Mouse (Mus musculus): ENCODE data around the gene Etv1. TPM values are rescaled to one million over a fixed set of nuclear protein-coding genes. Genes with fewer than 3 reads are reported as not detected.

The Etv1 gene
- polyA plus RNA-seq, 1 experiment from 2014 or later = 42.1 TPM

- no peaks in the 10 kb centered on the region for H3K27me3 ChIP-seq (ENCODE audit: control insufficient read depth, insufficient read depth, low read length)
- ATAC-seq (ENCODE audit: insufficient read depth, low FRiP score) = no peak
Observed at GRCm38 (mm10) chr12:38793697-38794096, 14.5 kb downstream of the Etv1 start.

GRCm38 (mm10) chr12:38807031-38807430, 27.9 kb downstream of the Etv1 start:
- H3K9ac ChIP-seq (ENCODE audit: low read length) = no peak overlapping the region
- H3K4me1 ChIP-seq (ENCODE audit: control insufficient read depth, insufficient read depth, low read length) = no peaks in the 10 kb centered on the region
- ATAC-seq (ENCODE audit: insufficient read depth, low FRiP score) = no peak
- no peak overlapping the region for H3K4me2 ChIP-seq (ENCODE audit: low read depth, low read length)
- WGBS = 73% methylated on average over 5 of the region's 5 CpGs
- no peak overlapping the region for H3K4me3 ChIP-seq (replicated peaks; ENCODE audit: low read length)
- no peaks in the 10 kb centered on the region for H3K9me3 ChIP-seq (replicated peaks; ENCODE audit: control insufficient read depth, low read length)
- no peaks in the 10 kb centered on the region for H3K36me3 ChIP-seq (ENCODE audit: control insufficient read depth, insufficient read depth, low read length)
- H3K27me3 ChIP-seq (ENCODE audit: control insufficient read depth, insufficient read depth, low read length) = no peaks in the 10 kb centered on the region
- H3K27ac ChIP-seq (ENCODE audit: low read length) = no peak overlapping the region

More at GRCm38 (mm10) chr12:38793697-38794096, 14.5 kb downstream of the Etv1 start:
- Histone ChIP-seq H3K9ac (ENCODE audit: low read length) (no peak overlapping the region), H3K4me3 (replicated peaks; ENCODE audit: low read length) (no peak overlapping the region), H3K9me3 (replicated peaks; ENCODE audit: control insufficient read depth, low read length) (no peaks in the 10 kb centered on the region), H3K36me3 (ENCODE audit: control insufficient read depth, insufficient read depth, low read length) (no peaks in the 10 kb centered on the region), H3K4me2 (ENCODE audit: low read depth, low read length) (no peak overlapping the region), H3K4me1 (ENCODE audit: control insufficient read depth, insufficient read depth, low read length) (peaks cover 5% of the 10 kb centered on the region; the same call in 1 of the 2 replicates), H3K27ac (ENCODE audit: low read length) (no peak overlapping the region)
- WGBS = 67% methylated on average over 2 of the region's 2 CpGs

- Histone ChIP-seq H3K27ac (ENCODE audit: low read length) (no peak overlapping the region), H3K9ac (ENCODE audit: low read length) (no peak overlapping the region), H3K4me3 (replicated peaks; ENCODE audit: low read length) (no peak overlapping the region), H3K4me2 (ENCODE audit: low read depth, low read length) (no peak overlapping the region), H3K27me3 (ENCODE audit: control insufficient read depth, insufficient read depth, low read length) (no peaks in the 10 kb centered on the region), H3K4me1 (ENCODE audit: control insufficient read depth, insufficient read depth, low read length) (no peaks in the 10 kb centered on the region), H3K9me3 (replicated peaks; ENCODE audit: control insufficient read depth, low read length) (no peaks in the 10 kb centered on the region), H3K36me3 (ENCODE audit: control insufficient read depth, insufficient read depth, low read length) (no peaks in the 10 kb centered on the region)
- no peak for ATAC-seq (ENCODE audit: insufficient read depth, low FRiP score)
- WGBS = 72% methylated on average over 6 of the region's 6 CpGs
Observed at GRCm38 (mm10) chr12:38812392-38812791, 33.2 kb downstream of the Etv1 start.

GRCm38 (mm10) chr12:38814010-38814786, 35.0 kb downstream of the Etv1 start:
- no peak overlapping the region for H3K4me2 ChIP-seq (ENCODE audit: low read depth, low read length)
- WGBS = 46% methylated on average over 6 of the region's 6 CpGs
- no peaks in the 10 kb centered on the region for H3K4me1 ChIP-seq (ENCODE audit: control insufficient read depth, insufficient read depth, low read length)
- no peaks in the 10 kb centered on the region for H3K27me3 ChIP-seq (ENCODE audit: control insufficient read depth, insufficient read depth, low read length)
- H3K4me3 ChIP-seq (replicated peaks; ENCODE audit: low read length) = no peak overlapping the region
- no peak overlapping the region for H3K9ac ChIP-seq (ENCODE audit: low read length)
- H3K9me3 ChIP-seq (replicated peaks; ENCODE audit: control insufficient read depth, low read length) = no peaks in the 10 kb centered on the region
- no peaks in the 10 kb centered on the region for H3K36me3 ChIP-seq (ENCODE audit: control insufficient read depth, insufficient read depth, low read length)
- ATAC-seq (ENCODE audit: insufficient read depth, low FRiP score) = no peak
- no peak overlapping the region for H3K27ac ChIP-seq (ENCODE audit: low read length)

- Histone ChIP-seq H3K9me3 (replicated peaks; ENCODE audit: control insufficient read depth, low read length) (no peaks in the 10 kb centered on the region), H3K27me3 (ENCODE audit: control insufficient read depth, insufficient read depth, low read length) (no peaks in the 10 kb centered on the region), H3K9ac (ENCODE audit: low read length) (no peak overlapping the region), H3K4me2 (ENCODE audit: low read depth, low read length) (no peak overlapping the region), H3K4me1 (ENCODE audit: control insufficient read depth, insufficient read depth, low read length) (no peaks in the 10 kb centered on the region), H3K36me3 (ENCODE audit: control insufficient read depth, insufficient read depth, low read length) (no peaks in the 10 kb centered on the region), H3K27ac (ENCODE audit: low read length) (no peak overlapping the region), H3K4me3 (replicated peaks; ENCODE audit: low read length) (no peak overlapping the region)
- WGBS = 82% methylated on average over 3 of the region's 3 CpGs
- no peak for ATAC-seq (ENCODE audit: insufficient read depth, low FRiP score)
Observed at GRCm38 (mm10) chr12:38816235-38816634, 37.1 kb downstream of the Etv1 start.

GRCm38 (mm10) chr12:38818320-38818719, 39.1 kb downstream of the Etv1 start:
- no peak for ATAC-seq (ENCODE audit: insufficient read depth, low FRiP score)
- no peak overlapping the region for H3K4me2 ChIP-seq (ENCODE audit: low read depth, low read length)
- H3K9ac ChIP-seq (ENCODE audit: low read length) = no peak overlapping the region
- H3K9me3 ChIP-seq (replicated peaks; ENCODE audit: control insufficient read depth, low read length) = no peaks in the 10 kb centered on the region
- no peaks in the 10 kb centered on the region for H3K27me3 ChIP-seq (ENCODE audit: control insufficient read depth, insufficient read depth, low read length)
- no peak overlapping the region for H3K27ac ChIP-seq (ENCODE audit: low read length)
- H3K36me3 ChIP-seq (ENCODE audit: control insufficient read depth, insufficient read depth, low read length) = no peaks in the 10 kb centered on the region
- no peaks in the 10 kb centered on the region for H3K4me1 ChIP-seq (ENCODE audit: control insufficient read depth, insufficient read depth, low read length)
- 88% methylated on average over 2 of the region's 2 CpGs for WGBS
- no peak overlapping the region for H3K4me3 ChIP-seq (replicated peaks; ENCODE audit: low read length)

- Histone ChIP-seq H3K4me2 (ENCODE audit: low read depth, low read length) (no peak overlapping the region), H3K27ac (ENCODE audit: low read length) (no peak overlapping the region), H3K9me3 (replicated peaks; ENCODE audit: control insufficient read depth, low read length) (no peaks in the 10 kb centered on the region), H3K27me3 (ENCODE audit: control insufficient read depth, insufficient read depth, low read length) (no peaks in the 10 kb centered on the region), H3K36me3 (ENCODE audit: control insufficient read depth, insufficient read depth, low read length) (no peaks in the 10 kb centered on the region), H3K4me3 (replicated peaks; ENCODE audit: low read length) (no peak overlapping the region), H3K4me1 (ENCODE audit: control insufficient read depth, insufficient read depth, low read length) (no peaks in the 10 kb centered on the region), H3K9ac (ENCODE audit: low read length) (no peak overlapping the region)
- no peak for ATAC-seq (ENCODE audit: insufficient read depth, low FRiP score)
- WGBS = 35% methylated on average over 4 of the region's 4 CpGs
Observed at GRCm38 (mm10) chr12:38820642-38821041, 41.5 kb downstream of the Etv1 start.

- H3K4me1 ChIP-seq (ENCODE audit: control insufficient read depth, insufficient read depth, low read length) = no peaks in the 10 kb centered on the region
- no peaks in the 10 kb centered on the region for H3K36me3 ChIP-seq (ENCODE audit: control insufficient read depth, insufficient read depth, low read length)
- H3K9ac ChIP-seq (ENCODE audit: low read length) = no peak overlapping the region
- H3K9me3 ChIP-seq (replicated peaks; ENCODE audit: control insufficient read depth, low read length) = no peaks in the 10 kb centered on the region
- no peak overlapping the region for H3K4me2 ChIP-seq (ENCODE audit: low read depth, low read length)
- H3K27ac ChIP-seq (ENCODE audit: low read length) = no peak overlapping the region
- 92% methylated on average over 10 of the region's 10 CpGs for WGBS
- ATAC-seq (ENCODE audit: insufficient read depth, low FRiP score) = peak; percentile 21; the same call in 1 of the 2 replicates
- H3K4me3 ChIP-seq (replicated peaks; ENCODE audit: low read length) = no peak overlapping the region
- H3K27me3 ChIP-seq (ENCODE audit: control insufficient read depth, insufficient read depth, low read length) = no peaks in the 10 kb centered on the region
Observed at GRCm38 (mm10) chr12:38824405-38824804, 45.2 kb downstream of the Etv1 start.

- H3K27me3 ChIP-seq (ENCODE audit: control insufficient read depth, insufficient read depth, low read length) = no peaks in the 10 kb centered on the region
- no peak overlapping the region for H3K27ac ChIP-seq (ENCODE audit: low read length)
- 94% methylated on average over 10 of the region's 10 CpGs for WGBS
- H3K36me3 ChIP-seq (ENCODE audit: control insufficient read depth, insufficient read depth, low read length) = no peaks in the 10 kb centered on the region
- no peak overlapping the region for H3K4me2 ChIP-seq (ENCODE audit: low read depth, low read length)
- no peak overlapping the region for H3K9ac ChIP-seq (ENCODE audit: low read length)
- no peaks in the 10 kb centered on the region for H3K4me1 ChIP-seq (ENCODE audit: control insufficient read depth, insufficient read depth, low read length)
- no peak overlapping the region for H3K4me3 ChIP-seq (replicated peaks; ENCODE audit: low read length)
- no peaks in the 10 kb centered on the region for H3K9me3 ChIP-seq (replicated peaks; ENCODE audit: control insufficient read depth, low read length)
- no peak for ATAC-seq (ENCODE audit: insufficient read depth, low FRiP score)
Observed at GRCm38 (mm10) chr12:38832981-38833380, 53.8 kb downstream of the Etv1 start.

Measured in stomach, embryonic 16.5 days (tissue).